Mouse (Mus musculus) limb, embryonic 14.5 days (tissue): Measurements from ENCODE around the gene Cep44. TPM values are rescaled to one million over a fixed set of nuclear protein-coding genes. Genes with fewer than 3 reads are reported as not detected.
A peak's percentile ranks its signal among the peaks of the same experiment; 100 is the strongest.

Experiments
- ATAC-seq: fragments of 200-750 bp; cut with Nextera tagmentation; 2 replicates; pipeline ENCODE4 v1.8.0; 2017; ENCODE audit warnings: low read depth, moderate number of reproducible peaks, moderate TSS enrichment; ENCODE audit not compliant: low FRiP score
- DNase-seq: peaks from one replicate; pipeline ENCODE4 v3.0.0-alpha.2; 2015; ENCODE audit warnings: low spot score
- H3K27ac ChIP-seq: fragments of 300-500 bp; sonication (generic); replicated peaks from 2 replicates; pipeline ENCODE4 v1.5.1; 2014; ENCODE audit warnings: low read depth, mild to moderate bottlenecking, low read length, moderate library complexity, mixed read lengths
- H3K27me3 ChIP-seq: fragments of 300-500 bp; sonication (generic); 2 replicates; pipeline ENCODE4 v1.6.1; 2014; ENCODE audit warnings: low read length, mixed read lengths; ENCODE audit not compliant: control insufficient read depth, insufficient read depth
- H3K36me3 ChIP-seq: fragments of 300-500 bp; sonication (generic); 2 replicates; pipeline ENCODE4 v1.6.1; 2014; ENCODE audit warnings: mild to moderate bottlenecking, low read length, moderate library complexity, mixed read lengths; ENCODE audit not compliant: control insufficient read depth, insufficient read depth
- H3K4me1 ChIP-seq: fragments of 300-500 bp; sonication (generic); 2 replicates; pipeline ENCODE4 v1.6.1; 2014; ENCODE audit warnings: antibody characterized with exemption, low read length, mixed read lengths; ENCODE audit not compliant: control insufficient read depth, insufficient read depth
- H3K4me2 ChIP-seq: fragments of 300-500 bp; sonication (generic); replicated peaks from 2 replicates; pipeline ENCODE4 v1.6.1; 2014; ENCODE audit warnings: low read depth, mild to moderate bottlenecking, low read length, moderate library complexity; ENCODE audit not compliant: severe bottlenecking
- H3K4me3 ChIP-seq: fragments of 300-500 bp; sonication (generic); replicated peaks from 2 replicates; pipeline ENCODE4 v1.5.1; 2014; ENCODE audit warnings: low read length
- H3K9ac ChIP-seq: fragments of 300-500 bp; sonication (generic); 2 replicates; pipeline ENCODE4 v1.6.1; 2014; ENCODE audit warnings: mild to moderate bottlenecking, low read depth, low read length, moderate library complexity; ENCODE audit not compliant: severe bottlenecking
- H3K9me3 ChIP-seq: fragments of 300-500 bp; sonication (generic); 2 replicates; pipeline ENCODE4 v1.6.1; 2016; ENCODE audit warnings: low read length; ENCODE audit not compliant: control insufficient read depth
- POLR2A ChIP-seq: fragments of 200-500 bp; IDR thresholded peaks from 2 replicates; pipeline ENCODE4 v1.8.0; 2012; ENCODE audit warnings: inconsistent platforms, mild to moderate bottlenecking, moderate library complexity, borderline replicate concordance; ENCODE audit not compliant: insufficient read depth, insufficient read length; ENCODE audit errors: extremely low read depth
- WGBS: fragments of 180-500 bp; shearing (Covaris S2); extraction: QIAGEN DNeasy Blood & Tissue Kit; methylation state at CpG from one replicate; pipeline ENCODE4 v1.1.7; 2014; 5-methylcytosine and 5-hydroxymethylcytosine counted together
- polyA plus RNA-seq, 2 experiments: library from polyadenylated mRNA; depleted of rRNA in 1 of 2; stranded (reverse) in 1 of 2; unstranded in 1 of 2; fragments of >200 nt; fragmentation: Nextera tagmentation in 1 of 2; extraction: Ambion mirVana in 1 of 2; gene quantifications; 2 replicates each; pipeline versions ENCODE4 v1.2.1 to v1.2.3; 2012 to 2014

Cep44 gene
- polyA plus RNA-seq, 2 experiments: 32.5 to 38.4 TPM

- no peaks in the 10 kb centered on the region for H3K36me3 ChIP-seq
- WGBS: 95% methylated on average over 4 of the region's 4 CpGs
These were observed 30.1 kb upstream of the Cep44 start for GRCm38 (mm10) chr8:56580918-56581317.

GRCm38 (mm10) chr8:56566856-56567255, 16.0 kb upstream of the Cep44 start:
- Histone ChIP-seq H3K4me2 (no peak overlapping the region), H3K27ac (no peak overlapping the region), H3K4me1 (0 out of 2 replicates have a peak, but pooled peaks cover 3% of the 10 kb centered on the region), H3K9ac (no peak overlapping the region), H3K36me3 (peaks cover 6% of the 10 kb centered on the region), H3K9me3 (no peaks in the 10 kb centered on the region), H3K4me3 (no peak overlapping the region), H3K27me3 (no peaks in the 10 kb centered on the region)
- ATAC-seq: no peak
- DNase-seq: no peak
- no peak for TF ChIP-seq POLR2A
- 91% methylated on average over 9 of the region's 9 CpGs for WGBS

More at GRCm38 (mm10) chr8:56580918-56581317, 30.1 kb upstream of the Cep44 start:
- ATAC-seq (no peak), DNase-seq (no peak)
- TF ChIP-seq POLR2A: no peak
- Histone ChIP-seq H3K9ac (no peak overlapping the region), H3K4me1 (no peaks in the 10 kb centered on the region), H3K9me3 (no peaks in the 10 kb centered on the region), H3K27ac (no peak overlapping the region), H3K4me3 (no peak overlapping the region), H3K27me3 (no peaks in the 10 kb centered on the region), H3K4me2 (no peak overlapping the region)

- 0 out of 2 replicates have a peak, but pooled peaks cover 3% of the 10 kb centered on the region for H3K4me1 ChIP-seq
- no peak overlapping the region for H3K27ac ChIP-seq
- no peak overlapping the region for H3K4me2 ChIP-seq
- DNase-seq (no peak), ATAC-seq (no peak)
- no peaks in the 10 kb centered on the region for H3K9me3 ChIP-seq
- H3K27me3 ChIP-seq: no peaks in the 10 kb centered on the region
- 86% methylated on average over 4 of the region's 4 CpGs for WGBS
- H3K36me3 ChIP-seq: peaks cover 6% of the 10 kb centered on the region
- no peak for TF ChIP-seq POLR2A
- H3K4me3 ChIP-seq: no peak overlapping the region
- H3K9ac ChIP-seq: no peak overlapping the region
These were observed 13.7 kb upstream of the Cep44 start for GRCm38 (mm10) chr8:56564399-56565047.

GRCm38 (mm10) chr8:56552551-56553103, 1.8 kb upstream of the Cep44 start:
- Histone ChIP-seq H3K4me3 (no peak overlapping the region), H3K4me1 (0 out of 2 replicates have a peak, but pooled peaks cover 6% of the 10 kb centered on the region), H3K4me2 (0 out of 2 replicates have a peak overlapping the region, but pooled peaks have one; percentile 6), H3K9me3 (no peaks in the 10 kb centered on the region), H3K27ac (no peak overlapping the region), H3K27me3 (no peaks in the 10 kb centered on the region), H3K36me3 (no peaks in the 10 kb centered on the region), H3K9ac (no peak overlapping the region)
- TF ChIP-seq POLR2A: no peak
- DNase-seq (no peak), ATAC-seq (no peak)
- WGBS: 70% methylated on average over 5 of the region's 5 CpGs

- no peak overlapping the region for H3K27ac ChIP-seq
- DNase-seq (no peak), ATAC-seq (no peak)
- TF ChIP-seq POLR2A: no peak
- H3K9ac ChIP-seq: peak overlapping the region; percentile 86
- H3K4me3 ChIP-seq: peak overlapping the region; percentile 98
- no peaks in the 10 kb centered on the region for H3K36me3 ChIP-seq
- no peaks in the 10 kb centered on the region for H3K27me3 ChIP-seq
- 27% methylated on average over 10 of the region's 10 CpGs for WGBS
- no peaks in the 10 kb centered on the region for H3K9me3 ChIP-seq
- 0 out of 2 replicates have a peak, but pooled peaks cover 6% of the 10 kb centered on the region for H3K4me1 ChIP-seq
- peak overlapping the region; percentile 60 for H3K4me2 ChIP-seq
These were observed 1.2 kb upstream of the Cep44 start for GRCm38 (mm10) chr8:56552045-56552444.
